Comparison of ENCODE assay signal across 8 mouse cellular contexts in the genomic region with DNA sequence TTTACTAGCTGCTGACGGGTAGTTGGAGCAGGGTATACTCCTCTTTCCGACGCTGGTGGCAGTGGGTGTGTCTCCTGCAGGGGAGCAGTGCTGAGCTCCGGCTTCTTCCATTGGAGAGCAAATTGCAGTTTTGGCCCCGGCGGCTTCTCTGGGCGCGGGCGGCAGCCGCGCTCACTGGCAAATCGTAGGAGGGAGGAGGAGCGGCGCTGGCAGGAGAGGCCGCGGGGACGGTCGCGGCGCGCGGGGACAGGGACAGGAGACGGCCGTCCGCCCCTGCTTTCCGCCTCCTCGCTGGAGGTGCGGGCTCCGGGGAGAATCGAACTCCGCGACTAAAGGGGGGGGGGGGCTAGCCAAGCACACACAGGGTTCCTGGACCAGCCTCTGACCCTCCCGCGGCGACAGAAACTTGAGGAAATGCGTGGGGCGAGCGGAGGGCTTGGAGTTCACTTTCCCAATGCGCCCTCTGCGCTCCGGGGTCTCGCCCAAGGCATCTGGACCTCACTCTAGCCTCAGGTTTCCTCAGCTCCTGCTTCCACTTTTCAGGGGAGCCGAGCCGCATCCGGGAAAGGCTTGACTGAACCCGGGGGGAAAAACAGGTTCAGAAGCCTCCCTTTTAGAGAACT. TPM values are rescaled to one million over a fixed set of nuclear protein-coding genes. Genes with fewer than 3 reads are reported as not detected.
DNase-seq lines count a peak whose midpoint lies in the region; ATAC-seq lines count a peak whose summit lies in the region.

No protein-coding gene starts in this region.

- no peak overlapping the region for H3K27ac ChIP-seq in embryonic facial prominence, embryonic 13.5 days
- H3K27ac ChIP-seq in hindbrain, embryonic 10.5 days: peak overlapping the region; percentile 25

- H3K4me2 ChIP-seq in embryonic facial prominence, embryonic 13.5 days: peak overlapping the region; percentile 87

- peak overlapping the region; percentile 53 for H3K4me3 ChIP-seq in embryonic facial prominence, embryonic 13.5 days
- H3K4me3 ChIP-seq in hindbrain, embryonic 10.5 days: peak overlapping the region; percentile 53

- no peaks in the 10 kb centered on the region for H3K36me3 ChIP-seq in embryonic facial prominence, embryonic 13.5 days
- no peaks in the 10 kb centered on the region for H3K36me3 ChIP-seq in hindbrain, embryonic 10.5 days

- 1% methylated on average over 46 of the region's 46 CpGs for WGBS in embryonic facial prominence, embryonic 13.5 days
- WGBS in hindbrain, embryonic 10.5 days: under 1% methylated on average over 45 of the region's 46 CpGs

- peaks cover 91% of the 10 kb centered on the region for H3K27me3 ChIP-seq in embryonic facial prominence, embryonic 13.5 days
- peaks cover 96% of the 10 kb centered on the region for H3K27me3 ChIP-seq in hindbrain, embryonic 10.5 days (ENCODE audit: insufficient read depth, poor library complexity, severe bottlenecking)

- DNase-seq in cerebellum, postnatal 4 days (ENCODE audit: low spot score in 2 of 2): no peak
- DNase-seq in adrenal gland, adult 2 months: peak; percentile 82
- DNase-seq in hindbrain, embryonic 10.5 days (ENCODE audit: low spot score): peak; percentile 70
- DNase-seq in layer of hippocampus, postnatal 36 days: peak; percentile 53 to 68
- peak; percentile 41 for DNase-seq in lung, postnatal 10 days
- peak; percentile 65 to 85 for DNase-seq in right cerebral cortex, postnatal 36 days (ENCODE audit: low spot score in 2 of 2)

- H3K9me3 ChIP-seq in embryonic facial prominence, embryonic 13.5 days: no peaks in the 10 kb centered on the region
- H3K9me3 ChIP-seq in hindbrain, embryonic 10.5 days: no peaks in the 10 kb centered on the region

- peak; percentile 18; the same call in 1 of the 2 replicates for ATAC-seq in cerebellum, adult (ENCODE audit: insufficient number of reproducible peaks, low FRiP score, low TSS enrichment)
- ATAC-seq in embryonic facial prominence, embryonic 13.5 days (ENCODE audit: insufficient number of reproducible peaks, insufficient read depth, low FRiP score, low TSS enrichment, low read depth): no peak

- peaks cover 56% of the 10 kb centered on the region for H3K4me1 ChIP-seq in embryonic facial prominence, embryonic 13.5 days
- H3K4me1 ChIP-seq in hindbrain, embryonic 10.5 days (replicated peaks): peaks cover 69% of the 10 kb centered on the region

- H3K9ac ChIP-seq in embryonic facial prominence, embryonic 13.5 days: peak overlapping the region; percentile 65

RNA-seq across cellular contexts. Expression of a gene that starts 1.0 kb away (rescaled TPM):
- under 1 TPM; 0.86 to 0.97 TPM for total RNA-seq in adrenal gland, adult 2 months (2021)
- polyA plus RNA-seq in adrenal gland, adult 2 months (2012; rRNA removed): 2.1 and 2.5 TPM in 2 replicates
- 1.4 and 2.0 TPM in 2 replicates for polyA plus RNA-seq in embryonic facial prominence, embryonic 13.5 days (2015; fragmentation: Nextera tagmentation; extraction: Ambion mirVana)
- polyA plus RNA-seq in hindbrain, embryonic 10.5 days (2016; fragmentation: Nextera tagmentation; extraction: Ambion mirVana): 0.04 and 0.12 TPM in 2 replicates
- total RNA-seq in layer of hippocampus, postnatal 36 days (2021): 10 to 100 TPM; 71.6 to 78.9 TPM

RNA-seq across cellular contexts. Expression of a gene that starts 28.1 kb away (rescaled TPM):
- 10 to 100 TPM; 28.5 to 43.5 TPM for total RNA-seq in adrenal gland, adult 2 months (2021)
- 55.1 and 63.5 TPM in 2 replicates for polyA plus RNA-seq in adrenal gland, adult 2 months (2012; rRNA removed)
- polyA plus RNA-seq in embryonic facial prominence, embryonic 13.5 days (2015; fragmentation: Nextera tagmentation; extraction: Ambion mirVana): 131 and 146 TPM in 2 replicates
- 194 and 213 TPM in 2 replicates for polyA plus RNA-seq in hindbrain, embryonic 10.5 days (2016; fragmentation: Nextera tagmentation; extraction: Ambion mirVana)
- total RNA-seq in layer of hippocampus, postnatal 36 days (2021): 10 to 100 TPM; 63.3 to 71.5 TPM

Comparison
In these comparisons a context has a peak if more than half of its experiments do, and no peak if none do; other contexts are left out.
1. DNase-seq: peak in adrenal gland, adult 2 months (single experiment), hindbrain, embryonic 10.5 days (single experiment), layer of hippocampus, postnatal 36 days (2 of 2), lung, postnatal 10 days (single experiment) and right cerebral cortex, postnatal 36 days (2 of 2); none in cerebellum, postnatal 4 days (0 of 2).